Mouse (Mus musculus) bone marrow, adult 2 months (tissue): ENCODE data around the gene Odf2.

Experiments
- CTCF ChIP-seq: fragments of 200-500 bp; IDR thresholded peaks from 2 replicates; pipeline ENCODE4 v1.5.1; 2011; ENCODE audit warnings: low read length, control low read depth; ENCODE audit not compliant: control insufficient read depth, insufficient read depth
- POLR2A ChIP-seq: fragments of 200-500 bp; IDR thresholded peaks from 2 replicates; pipeline ENCODE4 v1.6.1; 2011; ENCODE audit warnings: low read depth, mild to moderate bottlenecking, control low read depth, low read length, borderline replicate concordance; ENCODE audit not compliant: control insufficient read depth

DNA sequence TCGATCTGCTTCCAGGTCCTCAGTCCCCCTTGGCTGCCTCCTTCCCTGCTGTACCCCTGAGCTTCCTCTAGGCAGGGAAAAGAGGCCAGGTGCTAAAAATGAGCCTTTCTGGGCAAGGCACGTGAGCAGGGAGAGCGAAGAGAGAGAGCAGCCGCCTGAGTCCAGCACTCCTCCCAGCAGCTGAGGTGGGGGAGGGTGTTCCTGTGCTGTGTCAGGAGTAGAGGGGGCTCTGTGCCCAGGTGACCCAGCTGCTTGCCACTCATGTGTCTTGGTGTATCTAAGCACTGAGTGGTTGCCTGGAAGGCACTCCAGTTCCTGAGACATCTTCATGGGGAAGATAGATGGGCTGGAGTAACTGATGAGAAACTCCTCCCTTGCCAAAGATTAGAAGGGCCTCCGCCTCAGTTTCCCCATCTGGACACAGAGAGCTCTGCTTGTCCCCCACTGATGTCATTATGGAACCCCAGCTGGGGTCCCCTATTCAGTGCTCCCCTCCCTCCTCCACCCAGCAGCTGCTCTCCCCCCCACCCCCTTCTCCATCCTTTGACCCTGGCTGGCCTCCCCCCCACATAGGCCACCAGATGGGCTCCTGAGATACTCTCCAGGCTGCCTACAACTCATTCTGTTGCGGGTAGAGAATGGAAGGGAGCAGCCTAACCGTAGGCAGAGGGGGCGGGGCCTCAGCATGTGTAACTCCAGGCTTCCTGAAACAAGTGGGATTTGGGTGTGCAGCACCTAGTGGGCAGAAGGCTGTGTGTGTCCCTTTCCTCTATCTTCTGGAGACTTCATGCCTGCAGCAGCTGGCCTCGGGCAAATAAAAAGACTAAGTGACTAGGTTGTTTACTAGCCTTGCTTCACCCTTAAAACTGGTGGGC is 45.6 kb upstream of the Odf2 start:
- TF ChIP-seq CTCF (no peak), POLR2A (no peak)
